Mouse (Mus musculus) lung, embryonic 15.5 days (tissue): ENCODE data around the gene Gm37240. TPM values are rescaled to one million over a fixed set of nuclear protein-coding genes. Genes with fewer than 3 reads are reported as not detected.

Experiments
- ATAC-seq: fragments of 200-750 bp; cut with Nextera tagmentation; 2 replicates; pipeline ENCODE4 v1.8.0; 2017; ENCODE audit warnings: moderate number of reproducible peaks, borderline replicate concordance; ENCODE audit not compliant: low FRiP score, low TSS enrichment; ENCODE audit errors: extremely low read depth
- H3K27ac ChIP-seq: fragments of 300-500 bp; sonication (generic); 2 replicates; pipeline ENCODE4 v1.5.1; 2015; ENCODE audit warnings: moderate library complexity, mild to moderate bottlenecking, inconsistent platforms
- H3K27me3 ChIP-seq: fragments of 300-500 bp; sonication (generic); 2 replicates; pipeline ENCODE4 v1.6.1; 2015; ENCODE audit warnings: inconsistent platforms
- H3K36me3 ChIP-seq: fragments of 300-500 bp; sonication (generic); 2 replicates; pipeline ENCODE4 v1.6.1; 2015; ENCODE audit warnings: inconsistent platforms
- H3K4me1 ChIP-seq: fragments of 300-500 bp; sonication (generic); 2 replicates; pipeline ENCODE4 v1.6.1; 2015; ENCODE audit warnings: inconsistent platforms
- H3K4me2 ChIP-seq: fragments of 300-500 bp; sonication (generic); 2 replicates; pipeline ENCODE4 v1.6.1; 2015; ENCODE audit warnings: inconsistent platforms, mild to moderate bottlenecking, moderate library complexity
- H3K4me3 ChIP-seq: fragments of 300-500 bp; sonication (generic); 2 replicates; pipeline ENCODE4 v1.5.1; 2015; ENCODE audit warnings: mild to moderate bottlenecking, inconsistent platforms
- H3K9ac ChIP-seq: fragments of 300-500 bp; sonication (generic); 2 replicates; pipeline ENCODE4 v1.6.1; 2015; ENCODE audit warnings: inconsistent platforms
- H3K9me3 ChIP-seq: fragments of 300-500 bp; sonication (generic); 2 replicates; pipeline ENCODE4 v1.6.1; 2016; ENCODE audit warnings: inconsistent platforms
- WGBS: fragments of 180-500 bp; shearing (Covaris S2); methylation state at CpG from one replicate; pipeline ENCODE4 v1.1.7; 2015; 5-methylcytosine and 5-hydroxymethylcytosine counted together
- polyA plus RNA-seq: library from polyadenylated mRNA; unstranded; fragments of >200 nt; fragmentation: Nextera tagmentation; extraction: Ambion mirVana; gene quantifications from 2 replicates; pipeline ENCODE4 v1.2.1, GENCODE M21; 2015

Gm37240 gene
- polyA plus RNA-seq, 1 experiment from 2014 or later, result 8.8 TPM

DNA sequence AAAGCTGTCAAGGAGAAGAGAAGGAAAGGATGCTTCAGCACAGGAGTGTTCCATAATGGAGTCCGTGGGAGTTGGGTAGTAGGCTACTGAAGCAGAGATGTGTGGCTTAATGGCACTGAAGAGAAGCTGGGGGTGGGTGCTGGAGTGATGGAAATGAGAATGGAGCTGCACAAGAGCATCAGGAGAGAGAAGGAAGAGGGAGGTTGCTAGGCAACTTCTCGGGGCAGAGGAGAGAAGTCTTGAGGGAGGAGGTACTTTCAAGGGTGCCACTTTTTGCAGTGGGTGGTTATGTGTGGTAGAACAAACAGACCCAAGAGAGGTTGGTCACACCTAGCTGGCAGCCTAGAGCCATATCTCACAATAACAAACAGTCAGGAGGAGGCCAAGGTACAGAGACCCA lies 496.2 kb downstream of the Gm37240 start:
- Histone ChIP-seq H3K27ac (no peak overlapping the region), H3K9me3 (peaks cover 1% of the 10 kb centered on the region; the same call in 1 of the 2 replicates)
- 52% methylated on average over 2 of the region's 2 CpGs for WGBS

DNA sequence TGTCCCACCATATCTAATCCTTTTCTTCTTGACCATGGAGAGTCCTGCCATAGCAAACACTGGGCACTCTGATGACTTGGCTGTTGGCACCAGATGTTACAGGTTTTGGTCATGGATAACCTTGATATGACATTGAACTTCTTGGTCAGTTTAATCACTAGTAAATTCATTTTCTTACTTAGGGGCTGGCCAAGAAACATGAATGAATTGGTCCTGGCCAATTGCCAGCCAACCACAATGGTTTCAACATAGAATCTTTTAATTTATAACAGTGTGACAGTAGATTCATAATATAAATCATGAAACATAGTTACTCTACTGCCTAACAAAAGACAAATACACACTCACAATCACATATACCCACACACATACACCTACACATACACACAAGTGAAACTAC lies 501.9 kb downstream of the Gm37240 start:
- H3K27me3 ChIP-seq, result no peaks in the 10 kb centered on the region
- no peaks in the 10 kb centered on the region for H3K36me3 ChIP-seq
- ATAC-seq, result no peak
- H3K4me3 ChIP-seq, result no peak overlapping the region
- no peak overlapping the region for H3K27ac ChIP-seq
- H3K9ac ChIP-seq, result no peak overlapping the region
- H3K4me2 ChIP-seq, result no peak overlapping the region
- no peaks in the 10 kb centered on the region for H3K9me3 ChIP-seq
- no peaks in the 10 kb centered on the region for H3K4me1 ChIP-seq

More for the DNA sequence above, 496.2 kb downstream of the Gm37240 start:
- Histone ChIP-seq H3K4me3 (no peak overlapping the region), H3K4me2 (no peak overlapping the region), H3K4me1 (no peaks in the 10 kb centered on the region), H3K36me3 (no peaks in the 10 kb centered on the region), H3K9ac (no peak overlapping the region), H3K27me3 (no peaks in the 10 kb centered on the region)
- no peak for ATAC-seq

DNA sequence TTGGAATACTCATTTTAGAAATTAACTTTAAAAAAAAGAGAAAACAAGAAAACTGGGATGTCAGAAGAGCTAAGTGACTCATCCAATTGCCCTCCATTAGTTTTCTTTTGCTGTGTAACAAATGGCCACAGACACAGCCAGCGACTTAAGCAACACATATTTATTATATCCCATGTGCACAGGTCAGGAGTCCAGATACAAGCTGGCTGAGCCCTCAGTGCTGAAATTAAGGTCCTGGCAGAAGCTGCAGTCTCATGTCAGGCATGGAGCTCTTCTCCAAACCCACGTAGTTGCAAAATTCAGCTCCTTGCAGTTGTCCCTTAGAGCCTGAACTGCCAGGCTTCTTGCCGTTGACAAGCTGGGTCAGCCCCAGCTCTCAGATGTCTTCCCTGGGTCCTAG lies 504.0 kb downstream of the Gm37240 start:
- no peak overlapping the region for H3K9ac ChIP-seq
- no peaks in the 10 kb centered on the region for H3K27me3 ChIP-seq
- H3K4me2 ChIP-seq, result no peak overlapping the region
- H3K36me3 ChIP-seq, result no peaks in the 10 kb centered on the region
- no peaks in the 10 kb centered on the region for H3K9me3 ChIP-seq
- no peak overlapping the region for H3K4me3 ChIP-seq
- H3K4me1 ChIP-seq, result 0 out of 2 replicates have a peak, but pooled peaks cover 2% of the 10 kb centered on the region
- no peak for ATAC-seq
- H3K27ac ChIP-seq, result no peak overlapping the region
- WGBS, result 55% methylated on average over 3 of the region's 3 CpGs

DNA sequence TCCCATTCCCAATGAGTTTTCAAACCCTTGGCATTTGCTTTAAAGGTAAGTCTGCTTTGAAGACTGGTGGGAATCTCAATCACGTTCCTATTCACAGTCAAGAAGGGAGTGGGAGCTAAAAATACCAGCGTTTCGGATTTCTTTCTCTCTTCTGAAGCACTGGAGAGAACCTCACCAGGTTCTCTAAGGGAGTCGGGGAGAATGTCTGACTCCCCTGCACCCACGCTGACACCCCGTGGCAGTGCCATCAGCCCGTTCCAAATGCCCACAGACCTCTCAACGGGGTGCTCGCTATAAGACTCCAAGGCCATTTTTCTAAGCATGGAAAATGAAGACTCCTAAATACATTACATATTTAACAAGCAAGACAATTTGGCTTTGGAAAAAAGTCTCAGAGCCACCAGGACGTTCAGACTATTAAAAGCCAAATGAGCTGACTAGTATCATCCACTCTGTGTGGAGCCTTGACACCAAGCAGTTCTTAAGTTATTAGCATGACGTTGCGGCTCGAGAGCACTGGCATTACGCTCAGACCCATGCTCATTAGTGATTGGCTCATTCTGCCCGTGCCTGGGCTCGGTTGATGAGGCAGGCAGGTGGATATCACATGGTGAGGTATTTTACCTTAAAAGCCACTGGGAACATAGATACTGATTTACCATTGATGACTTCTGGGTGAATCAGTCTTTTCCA lies 508.5 kb downstream of the Gm37240 start:
- Histone ChIP-seq H3K27ac (no peak overlapping the region), H3K4me1 (peaks cover 6% of the 10 kb centered on the region; the same call in 1 of the 2 replicates), H3K4me3 (no peak overlapping the region), H3K9me3 (no peaks in the 10 kb centered on the region), H3K9ac (no peak overlapping the region), H3K27me3 (no peaks in the 10 kb centered on the region), H3K36me3 (no peaks in the 10 kb centered on the region), H3K4me2 (no peak overlapping the region)
- no peak for ATAC-seq
- 62% methylated on average over 16 of the region's 16 CpGs for WGBS

DNA sequence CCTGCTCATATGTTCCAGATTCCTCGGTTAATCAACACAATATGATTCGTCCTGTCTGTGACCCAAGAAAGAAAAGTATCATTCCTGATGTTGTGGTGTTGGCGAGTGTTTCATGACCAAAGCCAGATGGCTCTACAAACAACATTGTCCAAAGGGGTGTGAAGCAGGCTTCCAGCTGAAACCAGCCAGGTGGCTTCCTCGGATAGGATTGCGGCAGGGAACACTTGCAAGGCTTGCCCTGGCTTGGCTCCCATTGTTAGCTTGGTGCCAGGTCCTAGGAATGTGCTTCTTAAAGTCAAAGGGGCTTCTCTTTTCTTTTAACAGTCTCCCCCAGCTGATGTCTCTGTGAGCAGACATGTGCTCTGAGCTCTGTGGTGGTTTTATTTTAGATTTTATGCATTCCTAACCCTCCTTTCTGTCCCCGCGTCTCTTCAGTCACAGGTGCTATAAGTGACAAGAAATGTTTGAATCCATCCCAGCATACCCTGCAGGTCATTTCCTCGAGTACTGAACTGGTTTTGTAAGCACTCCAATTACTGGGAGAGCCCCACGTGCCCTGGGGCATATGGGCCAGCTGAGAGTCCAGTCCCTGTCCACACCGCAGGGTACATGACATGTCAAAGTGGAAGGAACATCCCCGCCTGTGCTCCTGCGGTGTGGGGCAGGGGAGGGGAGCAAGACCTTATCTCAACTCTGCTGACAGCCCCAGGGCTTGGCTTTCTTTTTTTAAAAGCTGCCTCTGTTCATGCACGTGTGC lies 509.2 kb downstream of the Gm37240 start:
- Histone ChIP-seq H3K27me3 (no peaks in the 10 kb centered on the region), H3K9me3 (no peaks in the 10 kb centered on the region), H3K27ac (no peak overlapping the region), H3K36me3 (no peaks in the 10 kb centered on the region), H3K4me1 (peaks cover 6% of the 10 kb centered on the region; the same call in 1 of the 2 replicates), H3K9ac (no peak overlapping the region), H3K4me3 (no peak overlapping the region), H3K4me2 (no peak overlapping the region)
- ATAC-seq, result no peak
- 33% methylated on average over 13 of the region's 13 CpGs for WGBS

DNA sequence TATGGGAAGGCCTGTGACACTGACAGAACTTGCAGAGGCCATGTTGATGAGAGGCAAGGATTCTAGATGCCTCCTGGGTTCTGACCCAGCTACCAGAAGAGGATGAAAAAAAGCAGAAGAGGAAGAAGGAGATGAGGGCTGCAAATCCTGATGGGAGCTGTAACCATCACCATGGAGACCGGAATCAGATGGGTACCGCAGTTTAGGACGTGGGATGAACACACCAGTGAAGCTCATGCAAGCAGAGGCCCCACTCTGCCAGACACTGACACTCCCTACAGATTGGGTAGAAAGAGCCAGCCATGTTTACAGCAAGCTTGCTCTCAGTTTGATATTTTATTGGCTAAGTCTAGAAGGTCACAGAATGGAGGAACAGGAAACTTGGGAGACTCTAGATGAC lies 509.8 kb downstream of the Gm37240 start:
- 83% methylated on average over 3 of the region's 3 CpGs for WGBS
- H3K9ac ChIP-seq, result no peak overlapping the region
- no peaks in the 10 kb centered on the region for H3K36me3 ChIP-seq
- H3K4me2 ChIP-seq, result no peak overlapping the region
- no peaks in the 10 kb centered on the region for H3K27me3 ChIP-seq
- peaks cover 6% of the 10 kb centered on the region; the same call in 1 of the 2 replicates for H3K4me1 ChIP-seq
- H3K4me3 ChIP-seq, result no peak overlapping the region
- no peaks in the 10 kb centered on the region for H3K9me3 ChIP-seq
- no peak for ATAC-seq
- H3K27ac ChIP-seq, result no peak overlapping the region

DNA sequence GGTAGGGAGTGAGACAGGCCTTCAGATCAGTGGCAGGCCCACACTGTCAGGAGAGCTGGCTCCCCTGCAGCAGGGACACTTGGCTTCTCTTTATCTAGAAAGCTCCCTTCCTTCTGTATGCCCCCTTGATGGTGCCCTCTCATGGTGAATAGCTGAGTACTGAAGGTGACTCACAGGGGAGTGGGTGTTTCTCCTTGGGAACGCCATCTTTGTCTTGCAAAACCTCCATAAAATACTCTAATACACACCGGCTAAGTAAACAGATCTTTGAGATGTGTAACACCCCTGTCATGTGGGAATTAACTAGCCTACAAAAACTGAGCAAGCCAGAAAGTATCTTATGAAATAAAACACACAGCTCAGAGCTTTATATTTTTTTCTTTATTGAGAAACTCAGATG lies 510.8 kb downstream of the Gm37240 start:
- 67% methylated on average over 2 of the region's 2 CpGs for WGBS
- H3K4me1 ChIP-seq, result peaks cover 6% of the 10 kb centered on the region; the same call in 1 of the 2 replicates

DNA sequence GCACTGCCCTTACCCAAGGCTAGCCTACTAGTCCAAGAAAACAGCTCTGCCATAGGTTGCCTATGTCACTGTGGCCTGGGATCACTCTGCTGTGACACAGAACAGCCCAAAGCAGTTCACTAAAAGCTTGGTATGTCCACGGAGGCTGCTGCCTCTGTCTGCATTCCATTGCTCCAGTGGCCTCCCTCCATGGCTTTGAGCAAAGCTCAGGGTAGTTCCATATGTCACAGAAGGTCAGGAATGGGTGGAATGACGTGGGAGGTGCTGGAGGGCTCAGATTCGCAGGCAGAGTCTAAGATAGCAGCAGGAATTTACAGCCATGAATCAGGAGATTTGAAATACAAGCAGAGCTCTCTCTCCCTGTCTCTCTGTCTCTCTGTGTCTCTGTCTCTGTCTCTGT lies 514.3 kb downstream of the Gm37240 start:
- no peaks in the 10 kb centered on the region for H3K27me3 ChIP-seq
- ATAC-seq, result no peak
- peaks cover under 1% of the 10 kb centered on the region; the same call in 1 of the 2 replicates for H3K4me1 ChIP-seq
- WGBS, result 6% methylated on average over 3 of the region's 3 CpGs
- H3K27ac ChIP-seq, result no peak overlapping the region
- no peak overlapping the region for H3K4me2 ChIP-seq
- no peaks in the 10 kb centered on the region for H3K9me3 ChIP-seq
- H3K4me3 ChIP-seq, result no peak overlapping the region
- no peak overlapping the region for H3K9ac ChIP-seq
- no peaks in the 10 kb centered on the region for H3K36me3 ChIP-seq

More for the DNA sequence above, 510.8 kb downstream of the Gm37240 start:
- no peak overlapping the region for H3K4me3 ChIP-seq
- no peak overlapping the region for H3K9ac ChIP-seq
- no peak overlapping the region for H3K4me2 ChIP-seq
- H3K27me3 ChIP-seq, result no peaks in the 10 kb centered on the region
- no peaks in the 10 kb centered on the region for H3K36me3 ChIP-seq
- no peak for ATAC-seq
- no peaks in the 10 kb centered on the region for H3K9me3 ChIP-seq
- H3K27ac ChIP-seq, result no peak overlapping the region

DNA sequence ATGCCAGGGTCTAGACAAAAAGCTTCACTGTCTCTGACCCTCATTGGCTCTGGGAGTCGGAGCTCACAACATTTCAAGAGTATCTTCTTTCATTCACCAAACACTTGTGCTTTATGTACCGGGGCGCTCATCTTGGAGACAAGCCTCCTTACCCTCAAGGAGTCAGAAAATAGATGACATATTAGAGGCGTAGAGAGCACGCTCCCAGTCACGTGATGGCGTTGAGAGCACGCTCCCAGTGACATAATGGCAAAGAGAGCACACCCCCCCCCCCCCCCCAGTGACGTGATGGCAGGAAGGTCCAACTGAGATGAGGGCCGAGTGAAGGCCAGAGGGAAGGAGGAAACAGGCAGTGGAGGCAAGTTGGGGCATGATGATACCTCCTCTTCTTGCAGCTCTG lies 517.5 kb downstream of the Gm37240 start:
- H3K27me3 ChIP-seq, result no peaks in the 10 kb centered on the region
- ATAC-seq, result no peak
- no peaks in the 10 kb centered on the region for H3K9me3 ChIP-seq
- H3K4me1 ChIP-seq, result no peaks in the 10 kb centered on the region
- H3K4me3 ChIP-seq, result no peak overlapping the region
- no peaks in the 10 kb centered on the region for H3K36me3 ChIP-seq
- no peak overlapping the region for H3K27ac ChIP-seq
- H3K4me2 ChIP-seq, result no peak overlapping the region
- no peak overlapping the region for H3K9ac ChIP-seq
- 84% methylated on average over 8 of the region's 10 CpGs for WGBS

DNA sequence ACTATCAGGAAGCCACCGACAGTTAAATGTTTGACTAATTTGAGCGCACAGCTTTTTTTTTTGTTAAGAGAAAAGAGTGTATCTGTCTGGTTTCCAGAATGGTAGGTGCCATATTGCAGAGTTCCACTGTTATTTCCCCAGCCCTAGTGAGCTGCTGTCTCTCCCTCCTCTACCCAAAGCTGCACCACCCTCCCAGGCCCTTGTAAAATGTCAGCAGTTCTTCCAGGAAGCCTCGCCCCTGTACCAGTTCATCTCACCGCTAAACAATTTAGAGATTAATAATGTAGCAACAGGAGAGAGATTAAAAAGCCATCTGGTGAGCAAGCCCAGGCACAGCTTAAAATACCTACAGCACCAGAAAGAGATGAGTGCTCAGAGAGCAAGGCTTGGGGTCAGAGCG lies 518.2 kb downstream of the Gm37240 start:
- H3K27me3 ChIP-seq, result no peaks in the 10 kb centered on the region
- WGBS, result 55% methylated on average over 5 of the region's 5 CpGs
- H3K36me3 ChIP-seq, result no peaks in the 10 kb centered on the region
- no peak overlapping the region for H3K9ac ChIP-seq
- H3K4me1 ChIP-seq, result no peaks in the 10 kb centered on the region
- H3K27ac ChIP-seq, result no peak overlapping the region
- H3K9me3 ChIP-seq, result no peaks in the 10 kb centered on the region
- no peak overlapping the region for H3K4me2 ChIP-seq
- no peak for ATAC-seq
- no peak overlapping the region for H3K4me3 ChIP-seq

DNA sequence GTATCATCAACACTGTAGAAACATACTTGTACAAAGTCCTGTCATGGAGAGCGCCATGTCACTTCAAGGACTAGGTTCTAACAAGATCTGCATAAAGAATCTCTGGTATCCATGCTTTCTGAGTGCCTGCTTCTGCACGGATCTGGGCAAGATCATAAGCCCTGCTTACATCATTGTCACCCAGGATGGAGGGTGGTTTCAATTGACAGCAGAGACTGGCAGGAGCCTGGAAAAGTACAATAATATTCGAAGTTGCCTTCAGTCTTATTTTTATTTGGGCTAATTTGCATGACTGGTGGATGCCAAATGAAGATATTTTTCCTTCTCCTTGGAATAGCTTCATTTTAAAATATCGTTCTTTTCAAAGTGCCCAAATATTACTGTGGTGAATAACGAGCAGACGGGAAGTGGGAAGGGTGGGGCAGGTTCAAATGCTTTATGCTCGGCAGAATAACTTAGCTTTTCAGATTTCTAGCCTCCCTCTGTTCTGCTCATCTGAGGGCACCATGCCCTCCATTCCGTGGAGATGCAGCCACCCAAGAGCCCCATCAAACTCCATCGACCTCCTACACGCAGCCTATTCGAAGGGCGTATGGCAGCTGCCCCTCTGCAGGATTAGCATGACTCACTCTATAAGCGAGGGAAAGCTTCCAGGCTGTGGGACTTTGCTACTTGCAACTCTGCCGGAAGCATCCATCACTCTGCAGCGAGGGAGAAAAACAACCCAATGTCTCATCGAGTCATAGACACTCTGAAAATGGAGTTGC lies 518.8 kb downstream of the Gm37240 start:
- Histone ChIP-seq H3K9me3 (no peaks in the 10 kb centered on the region), H3K9ac (no peak overlapping the region), H3K27me3 (no peaks in the 10 kb centered on the region), H3K4me1 (no peaks in the 10 kb centered on the region), H3K4me3 (no peak overlapping the region), H3K36me3 (no peaks in the 10 kb centered on the region), H3K4me2 (no peak overlapping the region), H3K27ac (no peak overlapping the region)
- ATAC-seq, result no peak
- 55% methylated on average over 16 of the region's 16 CpGs for WGBS
